Mouse (Mus musculus) hindbrain, embryonic 16.5 days (tissue): ENCODE measurements around the gene M6pr. TPM values are rescaled to one million over a fixed set of nuclear protein-coding genes. Genes with fewer than 3 reads are reported as not detected.
"Not testable (repeated sequence)": the region's sequence is repeated elsewhere in the genome, so short reads cannot be mapped to it uniquely, and the experiment has no call there.

Experiments used
- ATAC-seq: fragments of 200-750 bp; cut with Nextera tagmentation; 2 replicates; pipeline ENCODE4 v1.8.0; 2017; ENCODE audit warnings: moderate TSS enrichment, moderate library complexity
- H3K27ac ChIP-seq: fragments of 300-500 bp; sonication (generic); 2 replicates; pipeline ENCODE4 v1.5.1; 2014; ENCODE audit warnings: low read depth, mild to moderate bottlenecking, control low read depth, low read length, moderate library complexity
- H3K27me3 ChIP-seq: fragments of 300-500 bp; sonication (generic); replicated peaks from 2 replicates; pipeline ENCODE4 v1.6.1; 2014; ENCODE audit warnings: low read length; ENCODE audit not compliant: control insufficient read depth, insufficient read depth
- H3K36me3 ChIP-seq: fragments of 300-500 bp; sonication (generic); 2 replicates; pipeline ENCODE4 v1.6.1; 2014; ENCODE audit warnings: mild to moderate bottlenecking, low read length, moderate library complexity, mixed read lengths; ENCODE audit not compliant: control insufficient read depth, insufficient read depth
- H3K4me1 ChIP-seq: fragments of 300-500 bp; sonication (generic); 2 replicates; pipeline ENCODE4 v1.6.1; 2014; ENCODE audit warnings: low read depth, low read length; ENCODE audit not compliant: control insufficient read depth, insufficient read depth
- H3K4me2 ChIP-seq: fragments of 300-500 bp; sonication (generic); 2 replicates; pipeline ENCODE4 v1.6.1; 2014; ENCODE audit warnings: mild to moderate bottlenecking, low read length, control low read depth, moderate library complexity
- H3K4me3 ChIP-seq: fragments of 300-500 bp; sonication (generic); 2 replicates; pipeline ENCODE4 v1.5.1; 2014; ENCODE audit warnings: mild to moderate bottlenecking, low read length, control low read depth, moderate library complexity
- H3K9ac ChIP-seq: fragments of 300-500 bp; sonication (generic); 2 replicates; pipeline ENCODE4 v1.6.1; 2014; ENCODE audit warnings: low read depth, mild to moderate bottlenecking, control low read depth, low read length, moderate library complexity
- H3K9me3 ChIP-seq: fragments of 300-500 bp; sonication (generic); 2 replicates; pipeline ENCODE4 v1.6.1; 2014; ENCODE audit warnings: mild to moderate bottlenecking, low read length, moderate library complexity; ENCODE audit not compliant: control insufficient read depth
- WGBS: fragments of 180-500 bp; shearing (Covaris S2); extraction: QIAGEN DNeasy Blood & Tissue Kit; methylation state at CpG from one replicate; pipeline ENCODE4 v1.1.7; 2014; 5-methylcytosine and 5-hydroxymethylcytosine counted together
- polyA plus RNA-seq: library from polyadenylated mRNA; unstranded; fragments of >200 nt; fragmentation: Nextera tagmentation; extraction: Ambion mirVana; gene quantifications from 2 replicates; pipeline ENCODE4 v1.2.1, GENCODE M21; 2015

The M6pr gene
- polyA plus RNA-seq, 1 experiment from 2014 or later: 51.8 TPM

GRCm38 (mm10) chr6:122344386-122345116 is 36.0 kb downstream of the M6pr start:
- H3K4me2 ChIP-seq: no peak overlapping the region
- H3K27me3 ChIP-seq: no peaks in the 10 kb centered on the region
- H3K27ac ChIP-seq: no peak overlapping the region
- no peaks in the 10 kb centered on the region for H3K36me3 ChIP-seq
- H3K9ac ChIP-seq: no peak overlapping the region
- H3K4me1 ChIP-seq: peaks cover 4% of the 10 kb centered on the region; the same call in 1 of the 2 replicates
- no peaks in the 10 kb centered on the region for H3K9me3 ChIP-seq
- no peak for ATAC-seq
- no peak overlapping the region for H3K4me3 ChIP-seq
- WGBS: 52% methylated on average over 9 of the region's 9 CpGs

GRCm38 (mm10) chr6:122345731-122346130 is 37.2 kb downstream of the M6pr start:
- WGBS: 85% methylated on average over 6 of the region's 6 CpGs
- H3K4me1 ChIP-seq: peaks cover 4% of the 10 kb centered on the region; the same call in 1 of the 2 replicates

GRCm38 (mm10) chr6:122346399-122346798 is 37.9 kb downstream of the M6pr start:
- H3K27me3 ChIP-seq: no peaks in the 10 kb centered on the region
- WGBS: 83% methylated on average over 6 of the region's 7 CpGs
- no peak overlapping the region for H3K4me3 ChIP-seq
- no peak overlapping the region for H3K27ac ChIP-seq
- no peaks in the 10 kb centered on the region for H3K9me3 ChIP-seq
- H3K4me1 ChIP-seq: no peaks in the 10 kb centered on the region
- ATAC-seq: no peak
- H3K36me3 ChIP-seq: no peaks in the 10 kb centered on the region
- H3K4me2 ChIP-seq: no peak overlapping the region
- no peak overlapping the region for H3K9ac ChIP-seq

More at GRCm38 (mm10) chr6:122345731-122346130, 37.2 kb downstream of the M6pr start:
- Histone ChIP-seq H3K9ac (no peak overlapping the region), H3K4me3 (no peak overlapping the region), H3K4me2 (no peak overlapping the region), H3K9me3 (no peaks in the 10 kb centered on the region), H3K27ac (no peak overlapping the region), H3K27me3 (no peaks in the 10 kb centered on the region), H3K36me3 (no peaks in the 10 kb centered on the region)
- no peak for ATAC-seq

GRCm38 (mm10) chr6:122347326-122347725 is 38.8 kb downstream of the M6pr start:
- H3K9ac ChIP-seq, H3K4me3 ChIP-seq, H3K27ac ChIP-seq, H3K4me1 ChIP-seq, H3K4me2 ChIP-seq, ATAC-seq, H3K36me3 ChIP-seq, H3K9me3 ChIP-seq, H3K27me3 ChIP-seq: not testable (repeated sequence)
- 54% methylated on average over 1 of the region's 1 CpGs for WGBS

- no peaks in the 10 kb centered on the region for H3K36me3 ChIP-seq
- H3K9me3 ChIP-seq: no peaks in the 10 kb centered on the region
- H3K27me3 ChIP-seq: no peaks in the 10 kb centered on the region
- ATAC-seq: no peak
- H3K4me3 ChIP-seq: no peak overlapping the region
- no peak overlapping the region for H3K4me2 ChIP-seq
- no peak overlapping the region for H3K27ac ChIP-seq
- H3K9ac ChIP-seq: no peak overlapping the region
- WGBS: 61% methylated on average over 9 of the region's 9 CpGs
- no peaks in the 10 kb centered on the region for H3K4me1 ChIP-seq
Observed at GRCm38 (mm10) chr6:122355909-122356308, 47.4 kb downstream of the M6pr start.

- no peaks in the 10 kb centered on the region for H3K27me3 ChIP-seq
- no peak overlapping the region for H3K9ac ChIP-seq
- 87% methylated on average over 1 of the region's 1 CpGs for WGBS
Observed at GRCm38 (mm10) chr6:122357089-122357488, 48.6 kb downstream of the M6pr start.

GRCm38 (mm10) chr6:122365706-122366105 is 57.2 kb downstream of the M6pr start:
- Histone ChIP-seq H3K27me3 (no peaks in the 10 kb centered on the region), H3K9ac (no peak overlapping the region), H3K4me1 (no peaks in the 10 kb centered on the region), H3K9me3 (no peaks in the 10 kb centered on the region), H3K4me2 (no peak overlapping the region), H3K27ac (no peak overlapping the region), H3K4me3 (no peak overlapping the region), H3K36me3 (no peaks in the 10 kb centered on the region)
- 59% methylated on average over 3 of the region's 3 CpGs for WGBS
- ATAC-seq: no peak

More at GRCm38 (mm10) chr6:122357089-122357488, 48.6 kb downstream of the M6pr start:
- no peak overlapping the region for H3K27ac ChIP-seq
- H3K4me2 ChIP-seq: no peak overlapping the region
- no peaks in the 10 kb centered on the region for H3K9me3 ChIP-seq
- ATAC-seq: no peak
- no peaks in the 10 kb centered on the region for H3K4me1 ChIP-seq
- no peak overlapping the region for H3K4me3 ChIP-seq
- no peaks in the 10 kb centered on the region for H3K36me3 ChIP-seq

- ATAC-seq: no peak
- Histone ChIP-seq H3K9ac (no peak overlapping the region), H3K4me1 (no peaks in the 10 kb centered on the region), H3K27me3 (no peaks in the 10 kb centered on the region), H3K4me3 (no peak overlapping the region), H3K27ac (no peak overlapping the region), H3K4me2 (no peak overlapping the region), H3K36me3 (no peaks in the 10 kb centered on the region), H3K9me3 (no peaks in the 10 kb centered on the region)
- WGBS: 42% methylated on average over 2 of the region's 2 CpGs
Observed at GRCm38 (mm10) chr6:122366287-122366686, 57.8 kb downstream of the M6pr start.

GRCm38 (mm10) chr6:122366976-122367375 is 58.5 kb downstream of the M6pr start:
- Histone ChIP-seq H3K27me3 (no peaks in the 10 kb centered on the region), H3K4me1 (no peaks in the 10 kb centered on the region), H3K27ac (no peak overlapping the region), H3K9me3 (no peaks in the 10 kb centered on the region), H3K4me2 (no peak overlapping the region), H3K36me3 (no peaks in the 10 kb centered on the region), H3K9ac (no peak overlapping the region), H3K4me3 (no peak overlapping the region)
- 46% methylated on average over 3 of the region's 3 CpGs for WGBS
- no peak for ATAC-seq
